Mouse (Mus musculus): Measurements from ENCODE around the gene Psmd11.
"Not testable (repeated sequence)": the region's sequence is repeated elsewhere in the genome, so short reads cannot be mapped to it uniquely, and the experiment has no call there.

The Psmd11 gene

DNA sequence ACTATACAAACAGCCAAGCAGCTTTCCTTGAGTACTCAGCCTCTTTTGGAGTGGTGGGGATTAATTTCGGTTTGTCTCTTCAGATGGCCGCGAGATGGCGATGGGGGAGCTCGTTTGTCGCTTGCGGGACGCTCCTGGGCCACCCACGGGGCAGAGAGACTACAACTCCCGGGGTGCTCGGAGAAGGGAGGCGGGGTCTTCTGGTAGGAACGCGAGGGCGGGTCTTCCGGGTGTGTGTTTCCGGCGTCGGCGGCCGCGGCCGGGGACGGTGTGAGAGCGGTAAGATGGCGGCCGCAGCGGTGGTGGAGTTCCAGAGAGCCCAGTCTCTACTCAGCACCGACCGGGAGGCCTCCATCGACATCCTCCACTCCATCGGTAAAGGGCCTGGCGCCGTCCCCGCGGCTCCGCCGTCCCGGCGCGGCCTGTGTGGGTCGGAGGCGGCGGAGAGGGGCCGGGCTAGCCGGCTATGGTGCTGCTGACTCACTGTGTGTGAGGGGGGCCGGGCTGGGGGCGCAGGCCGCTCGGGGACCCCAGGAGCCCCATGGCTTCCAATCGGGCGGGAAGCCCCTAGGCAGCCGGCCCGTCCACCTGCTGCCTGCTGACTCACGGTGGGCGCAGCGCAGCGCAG, at the start of gene Psmd11:
Psmd11 (plus strand) TSS at position 235 of the 628 bp plus-strand sequence.
- in situ Hi-C loops (cut with MboI, MseI), result no loop called here

DNA sequence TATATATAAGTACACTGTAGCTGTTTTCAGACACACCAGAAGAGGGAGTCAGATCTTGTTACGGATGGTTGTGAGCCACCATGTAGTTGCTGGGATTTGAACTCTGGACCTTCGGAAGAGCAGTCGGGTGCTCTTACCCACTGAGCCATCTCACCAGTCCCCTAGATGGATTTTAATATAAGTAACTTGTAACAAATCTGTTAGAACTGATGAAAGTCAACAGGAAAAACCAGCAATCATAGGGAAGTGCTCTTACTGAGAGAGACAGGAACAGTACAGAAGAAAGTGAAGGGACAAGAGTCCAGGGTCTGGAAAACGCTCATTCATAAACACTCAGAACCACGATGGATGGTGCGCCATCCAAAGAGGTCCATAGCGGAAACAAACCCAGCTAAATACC, 49.2 kb upstream of the Psmd11 start:
- in situ Hi-C loops (cut with MboI, MseI), result loop anchor here (25.0 kb wide), 1 partner anchor 367 kb away; no protein-coding TSS in a partner anchor

DNA sequence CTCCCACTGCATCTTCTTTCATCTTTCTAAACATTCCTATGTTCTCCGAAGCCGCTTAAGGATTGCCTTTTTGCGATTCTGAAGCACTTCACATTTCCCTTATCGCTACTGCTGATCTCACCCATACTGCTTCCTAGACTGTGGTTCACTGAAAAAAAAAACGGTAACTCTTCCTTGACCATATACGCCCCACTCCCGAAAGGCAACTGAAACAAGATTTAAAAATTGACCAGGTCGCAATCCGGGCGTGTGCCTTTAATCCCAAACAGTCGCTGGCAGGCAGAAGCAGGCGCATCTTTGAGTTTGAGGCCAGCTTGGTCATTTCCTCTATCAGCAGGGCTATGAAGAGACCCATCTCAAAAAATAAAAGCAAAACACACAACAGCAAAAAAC, 45.8 kb upstream of the Psmd11 start:
- in situ Hi-C loops (cut with MboI, MseI), result loop anchor here (25.0 kb wide), 1 partner anchor 370 kb away; no protein-coding TSS in a partner anchor

DNA sequence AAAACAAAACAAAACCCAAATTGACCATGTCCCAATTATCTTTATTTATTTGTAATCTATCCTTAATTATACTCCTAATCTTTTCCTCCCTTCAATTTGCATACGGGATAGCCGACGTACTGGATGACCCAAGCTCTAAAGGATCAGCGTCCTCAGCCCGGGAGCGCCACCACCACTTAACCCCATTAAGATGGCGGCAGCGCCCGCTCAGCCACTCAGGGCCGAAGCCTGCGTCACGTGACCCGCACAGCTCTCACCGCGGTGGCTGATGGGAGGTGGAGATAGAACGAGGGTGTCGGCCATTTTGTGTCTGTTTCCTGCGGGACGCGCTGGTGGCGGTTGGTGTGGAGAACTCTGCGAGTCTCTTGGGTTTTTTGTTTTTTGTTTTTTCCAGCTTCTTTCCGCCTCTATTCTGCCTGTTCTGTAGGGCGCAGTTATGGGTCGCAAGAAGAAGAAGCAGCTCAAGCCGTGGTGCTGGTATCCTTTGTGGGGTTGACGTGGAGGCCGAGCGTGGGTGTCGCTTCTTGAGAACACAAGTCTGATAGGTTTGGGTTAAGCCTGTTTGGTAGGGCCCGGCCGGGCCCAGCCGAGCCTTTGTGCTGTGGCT, 45.3 kb upstream of the Psmd11 start, which contains the start of gene Zfp207:
Zfp207 (plus strand) TSS at position 261 of the 607 bp plus-strand sequence.
- in situ Hi-C loops (cut with MboI, MseI), result loop anchor here (25.0 kb wide), 1 partner anchor 371 kb away; no protein-coding TSS in a partner anchor

DNA sequence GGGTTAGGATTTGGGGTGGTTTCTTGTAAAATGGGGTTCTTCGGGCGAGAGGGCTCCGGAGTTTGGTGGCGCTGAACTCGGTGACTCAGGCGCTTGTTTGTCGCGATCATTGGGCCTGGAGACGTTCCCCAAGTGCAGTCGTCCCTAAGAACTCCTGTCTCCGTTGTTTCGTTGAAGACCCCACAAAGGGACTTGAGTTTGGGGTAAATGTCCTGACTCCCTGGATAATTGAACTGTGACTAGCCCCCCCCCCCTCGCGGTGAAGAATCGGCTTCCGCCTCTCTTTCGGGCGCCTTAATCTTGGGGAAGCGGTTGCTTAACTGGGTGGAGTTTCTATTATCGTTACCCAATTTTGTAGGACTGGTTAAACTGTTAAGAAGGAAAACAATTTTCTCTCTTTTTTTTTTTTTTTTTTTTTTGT, 44.8 kb upstream of the Psmd11 start:
- in situ Hi-C loops (cut with MboI, MseI), result loop anchor here (25.0 kb wide), 1 partner anchor 371 kb away; no protein-coding TSS in a partner anchor

DNA sequence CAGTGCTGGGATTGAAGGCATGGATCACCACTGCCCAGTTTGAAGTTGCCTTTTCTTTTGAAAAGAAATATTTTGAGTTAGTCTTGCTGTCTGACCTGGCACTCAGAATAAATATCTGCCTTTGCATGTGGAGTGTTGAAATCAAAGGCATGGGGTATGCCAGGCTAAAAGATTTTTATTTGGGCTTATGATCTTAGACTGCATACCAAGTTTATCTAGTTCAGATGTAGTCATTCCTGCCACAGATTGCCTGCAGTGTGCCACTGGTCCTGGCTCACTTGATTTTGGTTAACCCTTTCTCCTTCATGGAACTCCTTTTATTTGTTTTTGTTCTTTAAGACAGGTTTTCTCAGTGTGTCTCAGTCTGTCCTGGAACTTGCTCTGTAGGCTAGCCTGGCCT, 44.0 kb upstream of the Psmd11 start:
- in situ Hi-C loops (cut with MboI, MseI), result loop anchor here (25.0 kb wide), 1 partner anchor 372 kb away; no protein-coding TSS in a partner anchor

DNA sequence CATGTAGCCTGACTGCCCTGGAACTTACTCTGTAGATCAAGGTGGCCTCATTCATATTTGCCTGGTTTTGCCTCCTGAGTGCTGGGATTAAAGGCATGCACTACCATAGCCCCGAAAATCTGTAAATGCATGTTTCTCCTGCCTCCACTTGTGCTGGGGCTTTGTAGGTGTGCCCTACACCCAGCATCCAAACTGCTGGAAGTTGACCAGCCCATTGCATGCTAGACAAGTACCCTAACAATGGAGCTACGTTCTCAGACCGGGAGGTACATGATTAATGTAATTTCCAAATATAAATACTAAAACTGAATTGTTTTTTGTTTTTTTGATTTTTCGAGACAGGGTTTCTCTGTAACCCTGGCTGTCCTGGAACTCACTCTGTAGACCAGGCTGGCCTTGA, 43.4 kb upstream of the Psmd11 start:
- in situ Hi-C loops (cut with MboI, MseI), result loop anchor here (25.0 kb wide), 1 partner anchor 373 kb away; no protein-coding TSS in a partner anchor

DNA sequence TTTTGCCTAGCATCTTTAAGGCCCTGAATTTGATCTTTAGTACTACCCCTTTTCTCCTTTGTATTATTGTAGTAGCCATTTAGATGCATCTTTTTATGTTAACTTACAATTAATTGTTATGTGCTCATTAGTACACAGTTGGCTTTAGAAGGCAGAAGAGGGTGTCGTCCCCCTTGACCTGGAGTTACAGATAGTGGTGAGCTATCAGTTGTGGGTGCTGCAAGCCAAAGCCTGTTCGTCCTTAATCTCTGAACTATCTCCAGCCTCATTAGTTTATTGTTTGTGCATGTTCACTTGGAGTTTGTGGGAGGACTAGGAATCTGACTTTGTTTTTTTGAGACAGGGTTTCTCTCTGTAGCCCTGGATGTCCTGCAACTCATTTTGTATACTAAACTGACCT, 41.6 kb upstream of the Psmd11 start:
- in situ Hi-C loops (cut with MboI, MseI), result loop anchor here (25.0 kb wide), 1 partner anchor 374 kb away; no protein-coding TSS in a partner anchor

DNA sequence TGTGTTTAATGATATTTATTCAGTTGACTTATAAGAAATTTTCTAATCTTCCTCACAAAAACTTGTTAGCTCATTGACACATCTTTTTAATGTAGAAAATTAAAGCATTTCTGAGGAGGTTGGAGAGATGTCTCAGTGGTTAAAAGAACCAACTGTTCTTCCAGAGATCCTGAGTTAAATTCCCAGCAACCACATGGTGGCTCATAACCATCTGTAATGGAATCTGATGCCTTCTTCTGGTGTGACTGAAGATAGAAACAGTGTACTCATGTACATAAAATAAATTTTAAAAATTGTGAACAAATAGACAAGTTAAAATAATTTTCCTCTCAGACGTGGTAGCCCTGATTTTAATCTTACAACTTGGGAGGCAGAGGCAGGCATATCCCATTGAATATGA, 38.5 kb upstream of the Psmd11 start:
- in situ Hi-C loops (cut with MboI, MseI), result loop anchor here (10.0 to 25.0 kb wide), 2 partner anchors 75 to 378 kb away; no protein-coding TSS in a partner anchor

DNA sequence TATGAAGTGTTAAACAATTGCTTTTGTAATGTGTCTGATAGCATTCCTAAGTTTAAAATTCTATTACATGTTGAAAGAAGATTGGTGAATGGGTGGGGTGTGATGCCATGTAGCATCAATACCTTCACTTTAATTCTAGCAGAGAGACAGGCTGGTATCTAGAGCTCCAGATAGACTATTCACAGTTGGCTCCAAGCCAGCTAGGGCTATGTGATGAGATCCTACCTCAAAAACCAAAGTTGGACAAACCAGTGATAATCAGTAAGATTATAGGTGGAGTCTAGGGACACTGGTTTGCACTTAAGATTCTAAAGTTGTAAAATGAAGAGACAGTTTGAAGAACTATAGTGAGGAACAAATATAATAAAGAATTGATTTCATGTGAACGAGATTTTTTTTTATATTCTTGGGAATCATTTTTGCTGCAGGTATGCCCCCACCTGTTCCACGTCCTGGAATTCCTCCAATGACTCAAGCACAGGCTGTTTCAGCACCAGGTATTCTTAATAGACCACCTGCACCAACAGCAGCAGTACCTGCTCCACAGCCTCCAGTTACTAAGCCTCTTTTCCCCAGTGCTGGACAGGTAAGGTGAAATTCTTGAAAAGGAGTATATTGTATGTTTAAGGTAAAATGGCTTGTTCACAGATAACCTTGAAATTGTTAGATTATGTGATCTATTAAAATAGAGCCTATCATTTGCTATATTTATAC, 36.9 kb upstream of the Psmd11 start:
- in situ Hi-C loops (cut with MboI, MseI), result loop anchor here (10.0 to 25.0 kb wide), 2 partner anchors 73 to 379 kb away; no protein-coding TSS in a partner anchor

DNA sequence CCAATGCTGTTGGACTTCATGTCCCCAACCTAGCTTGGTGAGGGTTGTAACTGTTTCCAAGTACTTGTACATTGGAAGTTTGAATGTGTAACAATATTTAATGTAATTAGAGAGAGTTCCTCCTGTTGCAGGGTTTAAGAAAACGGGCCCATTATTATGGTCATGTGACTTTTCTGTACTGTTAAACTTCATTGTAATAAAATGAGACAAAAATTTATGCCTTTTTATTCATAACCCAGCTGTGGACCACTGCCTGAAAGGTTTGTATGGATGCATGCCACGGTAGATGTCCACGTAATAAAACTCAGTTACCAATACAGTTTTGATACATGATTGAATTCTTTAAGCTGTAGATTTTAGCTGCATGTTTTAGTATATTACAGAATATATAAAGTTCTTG, 32.5 kb upstream of the Psmd11 start:
- in situ Hi-C loops (cut with MboI, MseI), result loop anchor here (10.0 to 25.0 kb wide), 2 partner anchors 69 to 384 kb away; no protein-coding TSS in a partner anchor

DNA sequence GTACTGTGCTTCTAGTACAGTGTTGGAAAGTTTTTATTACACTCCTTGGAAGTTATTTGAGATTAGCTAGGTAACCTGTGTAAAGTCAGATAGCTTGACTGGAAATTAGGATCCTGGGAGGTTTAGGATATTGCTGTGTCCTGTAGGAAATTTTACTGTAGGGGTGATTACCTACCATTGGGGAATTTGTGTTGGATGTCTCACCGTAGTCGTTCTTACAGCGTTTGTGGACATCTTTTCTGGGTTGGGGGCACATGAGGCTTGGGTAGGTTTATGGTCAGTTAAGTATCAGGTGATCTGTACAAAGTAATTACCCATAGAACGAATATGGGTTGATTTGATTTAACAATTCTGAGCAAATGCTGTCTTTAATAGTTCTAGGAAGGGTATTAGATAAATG, 31.8 kb upstream of the Psmd11 start:
- in situ Hi-C loops (cut with MboI, MseI), result loop anchor here (10.0 to 25.0 kb wide), 2 partner anchors 68 to 384 kb away; no protein-coding TSS in a partner anchor

DNA sequence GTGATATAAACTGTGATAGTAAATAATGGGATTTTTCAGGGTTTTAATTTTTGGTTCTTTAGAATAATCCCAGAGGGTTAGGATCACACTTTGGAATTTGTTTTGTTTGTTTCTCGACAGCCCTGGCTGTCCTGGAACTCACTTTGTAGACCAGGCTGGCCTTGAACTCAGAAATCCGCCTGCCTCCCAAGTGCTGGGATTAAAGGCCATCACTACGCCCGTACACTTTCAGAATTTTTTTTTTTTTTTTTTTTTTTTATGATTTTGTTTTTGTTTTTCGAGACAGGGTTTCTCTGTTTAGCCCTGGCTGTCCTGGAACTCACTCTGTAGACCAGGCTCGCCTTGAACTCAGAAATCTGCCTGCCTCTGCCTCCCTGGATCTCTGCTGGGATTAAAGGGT, 20.5 kb upstream of the Psmd11 start:
- in situ Hi-C loops (cut with MboI, MseI), result not testable (repeated sequence)

DNA sequence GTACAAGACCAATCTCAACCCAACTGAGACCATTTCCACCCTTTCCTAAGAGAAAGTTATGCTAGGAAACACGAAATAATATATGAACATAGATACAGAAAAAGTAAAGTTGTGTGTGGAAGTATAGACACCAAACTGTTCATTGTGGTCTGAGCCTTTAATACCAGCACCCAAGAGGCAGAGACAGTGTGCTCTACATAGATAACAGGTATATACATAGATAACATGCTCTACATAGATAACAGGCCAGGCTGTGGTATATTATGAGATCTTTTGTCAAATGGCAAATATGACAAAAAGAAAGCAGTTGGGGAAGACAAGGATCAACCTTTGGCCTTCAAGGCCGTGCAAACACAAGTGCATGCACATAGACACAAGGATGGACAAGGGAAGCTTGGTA, 18.0 kb upstream of the Psmd11 start:
- in situ Hi-C loops (cut with MboI, MseI), result no loop called here

DNA sequence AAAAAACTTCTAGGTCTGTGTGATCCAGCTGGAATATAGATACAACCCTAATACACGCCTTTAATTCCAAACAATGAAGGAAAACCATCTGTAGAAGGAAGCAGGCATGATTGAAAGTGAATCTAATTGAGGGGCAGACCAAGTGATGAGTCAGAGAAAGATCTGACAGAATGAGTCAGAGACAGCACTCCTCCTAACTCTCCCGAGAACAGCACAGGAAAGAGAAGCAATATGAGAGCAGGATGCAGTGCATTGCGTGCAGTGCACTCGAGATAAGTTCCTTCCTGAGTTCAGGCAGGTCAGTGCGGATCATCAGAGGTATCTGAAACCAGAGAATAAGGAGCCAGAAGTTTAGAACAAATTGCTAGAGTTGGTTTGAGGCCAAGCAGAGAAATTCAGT, 11.3 kb upstream of the Psmd11 start:
- in situ Hi-C loops (cut with MboI, MseI), result no loop called here

DNA sequence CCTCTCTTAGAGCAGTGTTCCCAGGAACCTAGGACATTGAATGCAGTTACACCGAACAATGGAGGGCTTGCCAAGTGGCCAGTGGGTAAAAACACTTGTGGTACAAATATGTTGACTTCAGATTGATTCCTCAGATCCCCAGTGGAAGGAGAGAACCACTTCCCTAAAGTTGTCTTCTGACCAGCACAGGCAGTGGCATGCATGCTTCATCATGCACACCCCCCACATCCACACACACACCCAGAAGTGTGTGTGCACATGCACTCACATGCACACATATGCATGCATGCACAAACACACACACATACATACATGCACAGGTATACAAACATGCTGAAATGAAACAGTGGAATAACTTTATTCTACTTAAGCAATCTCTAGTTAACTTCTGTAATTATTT, 8.7 kb upstream of the Psmd11 start:
- in situ Hi-C loops (cut with MboI, MseI), result no loop called here

DNA sequence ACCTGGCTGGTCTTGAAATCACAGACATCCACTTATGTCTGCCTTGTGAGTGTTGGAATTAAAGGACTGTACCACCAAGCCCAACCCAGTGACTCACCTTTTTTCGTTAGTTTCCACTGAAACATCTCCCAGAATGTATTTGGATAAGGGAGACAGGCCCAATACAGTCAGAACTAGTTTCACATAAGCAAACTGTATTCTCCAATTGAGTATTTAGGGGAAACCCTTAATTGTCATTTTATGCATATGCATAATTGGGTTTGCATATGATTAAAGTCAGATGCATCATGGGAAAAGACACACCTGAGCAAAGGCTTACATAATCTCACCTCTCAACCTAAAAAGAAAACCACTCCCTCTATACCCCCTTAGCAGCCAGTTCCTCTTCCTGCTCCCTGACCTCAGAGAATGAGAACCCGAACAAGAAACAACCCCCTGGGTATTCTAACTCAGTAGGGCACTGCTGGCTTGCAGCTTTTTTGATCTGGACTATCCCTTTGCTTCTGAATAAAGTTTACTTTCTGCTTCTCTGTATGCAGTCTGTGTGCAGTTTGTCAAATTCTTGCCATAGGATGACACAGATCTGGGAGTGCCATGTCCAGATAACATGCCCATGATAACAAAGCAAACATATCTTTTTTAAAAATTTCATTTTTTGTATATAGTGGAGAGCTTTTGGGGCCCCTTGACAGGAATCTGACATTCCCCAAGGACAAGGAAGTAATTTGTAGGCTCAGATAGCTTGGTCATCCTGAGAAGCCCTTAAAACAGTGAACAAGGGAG, 8.0 kb upstream of the Psmd11 start:
- in situ Hi-C loops (cut with MboI, MseI), result no loop called here

DNA sequence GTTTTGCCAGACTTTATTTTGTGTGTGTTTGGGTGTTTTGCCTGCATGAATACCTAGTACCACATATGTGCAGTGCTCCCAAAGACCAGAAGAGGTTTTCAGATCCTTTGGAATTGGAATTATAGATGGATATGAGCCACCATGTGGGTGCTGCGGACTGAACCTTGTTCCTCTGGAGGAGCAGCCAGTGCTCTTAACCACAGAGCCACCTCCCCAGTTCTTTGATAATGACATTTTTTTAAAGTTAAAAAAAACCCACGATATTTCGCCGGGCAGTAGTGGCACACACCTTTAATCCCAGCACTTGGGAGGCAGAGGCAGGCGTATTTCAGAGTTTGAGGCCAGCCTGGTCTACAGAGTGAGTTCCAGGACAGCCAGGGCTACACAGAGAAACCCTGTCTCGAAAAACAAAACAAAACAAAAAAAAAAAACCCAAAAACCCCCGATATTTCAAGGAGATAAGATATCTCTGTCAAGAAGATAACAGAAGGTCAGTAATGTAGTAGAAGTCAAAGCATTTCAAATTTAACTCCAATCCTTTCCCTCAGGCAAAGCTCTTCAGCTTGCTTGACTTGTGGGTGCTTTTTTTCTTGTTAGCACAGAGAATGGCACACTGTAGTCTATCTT, 6.9 kb upstream of the Psmd11 start:
- in situ Hi-C loops (cut with MboI, MseI), result no loop called here

DNA sequence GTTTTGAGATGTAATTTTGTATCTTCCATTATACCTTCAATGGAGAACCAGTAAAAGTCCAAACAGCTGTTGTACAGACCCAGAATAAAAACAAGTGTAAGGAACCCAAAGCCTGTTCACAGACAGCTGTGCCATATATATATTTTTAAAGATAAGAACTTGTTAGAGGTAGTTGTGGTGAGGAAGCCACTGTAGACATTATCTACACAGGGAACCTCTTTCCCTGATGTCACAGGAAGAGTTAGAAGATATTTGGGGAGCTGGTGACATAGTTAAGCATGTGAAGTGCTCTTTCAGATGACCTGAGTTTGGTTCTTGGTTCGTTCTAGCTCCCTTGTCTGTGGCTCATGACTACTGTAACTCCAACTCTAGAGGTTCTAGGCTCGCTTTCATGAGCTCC, 3.7 kb upstream of the Psmd11 start:
- in situ Hi-C loops (cut with MboI, MseI), result no loop called here

DNA sequence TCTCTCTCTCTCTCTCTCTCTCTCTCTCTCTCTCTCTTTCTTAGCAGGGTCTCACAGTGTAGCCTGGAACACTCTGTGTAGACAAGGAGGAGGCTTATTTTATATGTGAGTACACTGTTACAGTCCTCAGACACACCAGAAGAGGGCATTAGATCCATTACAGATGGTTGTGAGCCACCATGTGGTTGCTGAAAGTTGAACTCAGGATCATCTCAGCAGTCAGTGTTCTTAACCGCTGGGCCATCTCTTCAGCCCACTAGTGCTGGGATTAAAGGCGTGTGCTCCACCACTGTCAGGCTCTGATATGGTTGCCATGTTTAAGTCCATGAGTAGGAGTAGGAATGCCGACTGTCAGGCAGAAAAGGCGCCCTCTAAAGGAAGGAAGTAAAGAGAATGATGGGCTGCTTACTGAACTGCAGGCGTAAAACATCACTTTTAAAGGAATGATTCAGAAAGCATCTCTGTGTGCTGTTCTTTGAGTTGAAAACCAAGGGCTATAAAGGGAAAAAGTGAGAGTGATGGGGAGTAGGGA, 3.1 kb upstream of the Psmd11 start:
- in situ Hi-C loops (cut with MboI, MseI), result no loop called here
